Mouse (Mus musculus) heart, embryonic 11.5 days (tissue): ENCODE measurements around the gene Mga. TPM values are rescaled to one million over a fixed set of nuclear protein-coding genes. Genes with fewer than 3 reads are reported as not detected.

ENCODE experiments used
- microRNA-seq: library from miRNA; unstranded; fragments of <30 nt; microRNA quantifications from one replicate; pipeline ENCODE4, GENCODE M21; 2016; ENCODE audit warnings: borderline number of aligned reads
- polyA plus RNA-seq: library from polyadenylated mRNA; unstranded; fragments of >200 nt; fragmentation: Nextera tagmentation; extraction: Ambion mirVana; gene quantifications from 2 replicates; pipeline ENCODE4 v1.2.1, GENCODE M21; 2014

The Mga gene
- polyA plus RNA-seq, 1 experiment from 2014 or later = 30.1 TPM

Small RNA genes within 50 kb of the gene (microRNA-seq; reads per million reads assigned to microRNA genes)
- 0.20 reads per million for gene Mir7665

Other genes starting within 250 kb of the Mga start
- 54.5 and 64.1 TPM in 2 replicates for gene Ndufaf1, start 234.4 kb upstream of the Mga start, polyA plus RNA-seq
- gene Rtf1, start 222.2 kb upstream of the Mga start, polyA plus RNA-seq = 20.3 and 24.0 TPM in 2 replicates
- gene Itpka, start 154.9 kb upstream of the Mga start, polyA plus RNA-seq = 1.9 and 2.2 TPM in 2 replicates
- 0.07 TPM in 1 of 2 replicates, not detected in the other for gene Ltk, start 136.8 kb upstream of the Mga start, polyA plus RNA-seq
- gene Rpap1, start 109.7 kb upstream of the Mga start, polyA plus RNA-seq = 16.2 and 17.4 TPM in 2 replicates
- gene Tyro3, start 99.5 kb upstream of the Mga start, polyA plus RNA-seq = 7.3 and 8.4 TPM in 2 replicates
- gene Mapkbp1, start 75.5 kb downstream of the Mga start, polyA plus RNA-seq = 2.5 and 3.2 TPM in 2 replicates
- gene Jmjd7, start 130.3 kb downstream of the Mga start, polyA plus RNA-seq = 12.7 and 16.0 TPM in 2 replicates
- gene Gm28042, start 130.3 kb downstream of the Mga start, polyA plus RNA-seq = 0.92 and 1.8 TPM in 2 replicates
- gene Pla2g4b, start 136.2 kb downstream of the Mga start, polyA plus RNA-seq = 1.2 and 2.3 TPM in 2 replicates